Mouse (Mus musculus): ENCODE data around the gene Ttll11.
A peak's percentile ranks its signal among the peaks of the same experiment; 100 is the strongest.

Gene Ttll11

GRCm38 (mm10) chr2:35816056-35816661, 163.6 kb downstream of the Ttll11 start:
- DNase-seq: no peak

- no peak for DNase-seq
Measured at GRCm38 (mm10) chr2:35812561-35812933, 167.2 kb downstream of the Ttll11 start.

- DNase-seq: no peak
Measured at GRCm38 (mm10) chr2:35811801-35812560, 167.7 kb downstream of the Ttll11 start.

- no peak for DNase-seq
Measured at GRCm38 (mm10) chr2:35810027-35810426, 169.7 kb downstream of the Ttll11 start.

GRCm38 (mm10) chr2:35809141-35809540, 170.6 kb downstream of the Ttll11 start:
- DNase-seq: no peak

- DNase-seq: no peak
Measured at GRCm38 (mm10) chr2:35805881-35806280, 173.8 kb downstream of the Ttll11 start.

- DNase-seq: no peak
Measured at GRCm38 (mm10) chr2:35803095-35803494, 176.6 kb downstream of the Ttll11 start.

- no peak for DNase-seq
Measured at GRCm38 (mm10) chr2:35801759-35802158, 178.0 kb downstream of the Ttll11 start.

GRCm38 (mm10) chr2:35799073-35799472, 180.6 kb downstream of the Ttll11 start:
- DNase-seq: no peak

- no peak for DNase-seq
Measured at GRCm38 (mm10) chr2:35797998-35798397, 181.7 kb downstream of the Ttll11 start.

GRCm38 (mm10) chr2:35789362-35790326, 190.1 kb downstream of the Ttll11 start:
- DNase-seq: no peak

- DNase-seq: no peak
Measured at GRCm38 (mm10) chr2:35785877-35786276, 193.8 kb downstream of the Ttll11 start.

- no peak for DNase-seq
Measured at GRCm38 (mm10) chr2:35783368-35783767, 196.3 kb downstream of the Ttll11 start.

GRCm38 (mm10) chr2:35779266-35779665, 200.4 kb downstream of the Ttll11 start:
- DNase-seq: no peak

GRCm38 (mm10) chr2:35776935-35777334, 202.8 kb downstream of the Ttll11 start:
- DNase-seq: no peak

- DNase-seq: peak; percentile 52
Measured at GRCm38 (mm10) chr2:35775651-35776055, 204.1 kb downstream of the Ttll11 start.

- no peak for DNase-seq
Measured at GRCm38 (mm10) chr2:35770541-35770940, 209.2 kb downstream of the Ttll11 start.

GRCm38 (mm10) chr2:35769398-35769797, 210.3 kb downstream of the Ttll11 start:
- no peak for DNase-seq

- DNase-seq: peak; percentile 78
Measured at GRCm38 (mm10) chr2:35768538-35769238, 211.0 kb downstream of the Ttll11 start.

GRCm38 (mm10) chr2:35767834-35768537, 211.7 kb downstream of the Ttll11 start:
- peak; percentile 74 for DNase-seq

- no peak for DNase-seq
Measured at GRCm38 (mm10) chr2:35764328-35764727, 215.4 kb downstream of the Ttll11 start.

GRCm38 (mm10) chr2:35763818-35764217, 215.9 kb downstream of the Ttll11 start:
- DNase-seq: no peak

Measured in right cerebral cortex, postnatal 25 days (tissue).